Mouse (Mus musculus) olfactory bulb, adult 2 months (tissue): ENCODE data around the gene Oaf. TPM values are rescaled to one million over a fixed set of nuclear protein-coding genes. Genes with fewer than 3 reads are reported as not detected.

Source experiments
- H3K27ac ChIP-seq: fragments of 200-500 bp; 2 replicates; pipeline ENCODE4 v1.5.1; 2012; ENCODE audit warnings: low read depth, low read length; ENCODE audit not compliant: insufficient read depth
- H3K4me1 ChIP-seq: fragments of 200-500 bp; 2 replicates; pipeline ENCODE4 v1.6.1; 2012; ENCODE audit warnings: low read length; ENCODE audit not compliant: control insufficient read depth, insufficient read depth
- H3K4me3 ChIP-seq: fragments of 200-500 bp; 2 replicates; pipeline ENCODE4 v1.5.1; 2012; ENCODE audit warnings: mild to moderate bottlenecking, low read depth, low read length, moderate library complexity; ENCODE audit not compliant: insufficient read depth
- CTCF ChIP-seq: fragments of 200-500 bp; IDR thresholded peaks from 2 replicates; pipeline ENCODE4 v1.5.1; 2012; ENCODE audit warnings: low read depth, mild to moderate bottlenecking, low read length, moderate library complexity; ENCODE audit not compliant: insufficient read depth
- POLR2A ChIP-seq: fragments of 200-500 bp; IDR thresholded peaks from 2 replicates; pipeline ENCODE4 v1.6.1; 2012; ENCODE audit warnings: mild to moderate bottlenecking, low read depth, low read length, moderate library complexity; ENCODE audit not compliant: insufficient read depth
- WGBS: fragments of 180-500 bp; shearing (Covaris S2); methylation state at CpG from one replicate; pipeline ENCODE4 v1.1.7; 2018; 5-methylcytosine and 5-hydroxymethylcytosine counted together
- polyA plus RNA-seq: library from polyadenylated mRNA; stranded (reverse); fragments of >200 nt; gene quantifications from 2 replicates; pipeline ENCODE4 v1.2.4, GENCODE M21; 2012; ENCODE audit warnings: low replicate concordance; ENCODE audit not compliant: missing spikeins, insufficient read depth, insufficient read length

Oaf gene
- polyA plus RNA-seq, 1 experiment = not detected

- Histone ChIP-seq H3K27ac (no peak overlapping the region), H3K4me1 (peaks cover 31% of the 10 kb centered on the region), H3K4me3 (no peak overlapping the region)
- no peak for TF ChIP-seq CTCF
- TF ChIP-seq POLR2A = no peak
- 89% methylated on average over 8 of the region's 8 CpGs for WGBS
Measured at GRCm38 (mm10) chr9:43267357-43267756, 27.6 kb upstream of the Oaf start.

GRCm38 (mm10) chr9:43265194-43265593 lies 25.5 kb upstream of the Oaf start:
- 42% methylated on average over 9 of the region's 9 CpGs for WGBS
- no peak overlapping the region for H3K4me3 ChIP-seq
- TF ChIP-seq CTCF = no peak
- TF ChIP-seq POLR2A = no peak
- H3K4me1 ChIP-seq = peaks cover 25% of the 10 kb centered on the region
- H3K27ac ChIP-seq = no peak overlapping the region

GRCm38 (mm10) chr9:43263946-43264451 lies 24.3 kb upstream of the Oaf start:
- no peak for TF ChIP-seq POLR2A
- TF ChIP-seq CTCF = no peak
- 60% methylated on average over 11 of the region's 11 CpGs for WGBS
- Histone ChIP-seq H3K27ac (no peak overlapping the region), H3K4me1 (peaks cover 27% of the 10 kb centered on the region), H3K4me3 (no peak overlapping the region)

- 74% methylated on average over 9 of the region's 9 CpGs for WGBS
- TF ChIP-seq POLR2A = no peak
- TF ChIP-seq CTCF = no peak
Measured at GRCm38 (mm10) chr9:43262811-43263550, 23.3 kb upstream of the Oaf start.

GRCm38 (mm10) chr9:43262390-43262789 lies 22.7 kb upstream of the Oaf start:
- TF ChIP-seq CTCF (no peak), POLR2A (no peak)
- WGBS = 93% methylated on average over 4 of the region's 4 CpGs
- no peak overlapping the region for H3K4me3 ChIP-seq
- H3K4me1 ChIP-seq = peaks cover 27% of the 10 kb centered on the region
- no peak overlapping the region for H3K27ac ChIP-seq

More at GRCm38 (mm10) chr9:43262811-43263550, 23.3 kb upstream of the Oaf start:
- Histone ChIP-seq H3K4me3 (no peak overlapping the region), H3K27ac (no peak overlapping the region), H3K4me1 (peaks cover 27% of the 10 kb centered on the region)

GRCm38 (mm10) chr9:43261941-43262340 lies 22.2 kb upstream of the Oaf start:
- H3K4me3 ChIP-seq = no peak overlapping the region
- peaks cover 27% of the 10 kb centered on the region for H3K4me1 ChIP-seq
- WGBS = 55% methylated on average over 2 of the region's 2 CpGs
- TF ChIP-seq CTCF = no peak
- TF ChIP-seq POLR2A = no peak
- no peak overlapping the region for H3K27ac ChIP-seq

GRCm38 (mm10) chr9:43261124-43261907 lies 21.6 kb upstream of the Oaf start:
- no peak overlapping the region for H3K27ac ChIP-seq
- 75% methylated on average over 4 of the region's 4 CpGs for WGBS

GRCm38 (mm10) chr9:43260661-43261060 lies 20.9 kb upstream of the Oaf start:
- H3K4me1 ChIP-seq = peaks cover 27% of the 10 kb centered on the region
- H3K4me3 ChIP-seq = no peak overlapping the region
- WGBS = 70% methylated on average over 7 of the region's 7 CpGs
- no peak overlapping the region for H3K27ac ChIP-seq
- TF ChIP-seq POLR2A (no peak), CTCF (no peak)

More at GRCm38 (mm10) chr9:43261124-43261907, 21.6 kb upstream of the Oaf start:
- H3K4me1 ChIP-seq = peaks cover 27% of the 10 kb centered on the region
- TF ChIP-seq CTCF (no peak), POLR2A (no peak)
- H3K4me3 ChIP-seq = no peak overlapping the region

GRCm38 (mm10) chr9:43253271-43253681 lies 13.6 kb upstream of the Oaf start:
- no peak overlapping the region for H3K4me3 ChIP-seq
- WGBS = 64% methylated on average over 5 of the region's 5 CpGs
- H3K27ac ChIP-seq = 0 out of 2 replicates have a peak overlapping the region, but pooled peaks have one; percentile 15
- TF ChIP-seq CTCF (no peak), POLR2A (no peak)
- peaks cover 5% of the 10 kb centered on the region; the same call in 1 of the 2 replicates for H3K4me1 ChIP-seq
